Mouse (Mus musculus) frontal cortex, postnatal 36 days (tissue): ENCODE measurements around the gene Mapk8ip1.

Experiments used
- DNase-seq, 2 experiments: peaks; one replicate each; pipeline ENCODE4 v3.0.0; 2022; ENCODE audit warnings: low spot score in 2 of 2

Gene Mapk8ip1

DNA sequence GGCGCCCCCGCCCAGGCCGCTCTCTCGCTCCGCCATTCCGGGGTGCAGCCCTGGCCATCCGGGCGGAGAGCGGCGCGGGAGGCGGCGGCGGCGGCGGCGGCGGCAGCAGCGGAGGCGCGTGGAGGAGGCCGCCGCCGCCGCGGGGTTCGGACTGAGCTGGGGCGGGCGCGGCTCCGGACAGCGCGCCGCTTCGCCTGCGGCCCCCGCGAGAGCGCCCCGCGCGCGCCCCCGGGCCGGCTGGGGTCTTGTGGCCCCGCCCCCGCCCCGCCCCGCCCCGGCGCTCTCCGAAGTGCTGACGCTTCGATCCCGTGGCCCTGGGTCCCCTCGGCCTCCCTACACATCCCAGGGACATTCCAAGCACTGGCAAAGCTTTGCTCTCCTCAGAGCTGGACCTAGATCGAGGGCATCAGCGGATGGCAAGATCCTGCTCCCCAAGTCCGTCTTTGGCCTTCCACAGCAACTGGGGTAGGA lies at the start of gene Mapk8ip1:
Gene Mapk8ip1, minus strand, starts transcription at position 173 of the 471 bp plus-strand sequence.
- no peak for DNase-seq

DNA sequence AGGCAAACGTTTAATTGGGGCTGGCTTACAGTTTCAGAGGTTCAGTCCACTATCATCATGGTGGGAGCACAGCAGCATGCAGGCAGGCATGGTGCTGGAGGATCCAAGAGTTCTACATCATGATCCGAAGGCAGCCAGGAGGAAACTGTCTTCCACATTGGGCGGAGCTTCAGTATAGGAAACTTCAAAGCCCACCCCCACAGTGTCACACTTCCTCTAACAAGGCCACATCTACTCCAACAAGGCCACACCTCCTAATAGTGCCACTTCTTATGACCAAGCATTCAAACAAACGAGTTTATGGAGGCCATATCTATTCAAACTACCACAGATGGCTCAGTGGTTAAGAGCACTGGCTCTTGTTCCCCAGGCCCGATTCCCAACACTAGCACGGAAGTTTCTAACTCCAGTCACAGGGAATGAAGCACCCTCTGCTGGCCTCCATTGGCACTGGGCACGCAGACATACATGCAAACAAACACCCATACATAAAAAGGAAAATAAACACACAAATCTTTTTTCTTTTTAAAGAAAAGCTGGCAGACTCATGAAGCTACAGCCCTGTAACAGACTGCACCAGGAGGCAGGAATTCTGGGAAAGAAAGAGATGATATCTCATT lies 46.2 kb upstream of the Mapk8ip1 start:
- DNase-seq: no peak

GRCm38 (mm10) chr2:92446656-92447055 lies 45.6 kb upstream of the Mapk8ip1 start:
- no peak for DNase-seq

- DNase-seq: no peak
Measured at GRCm38 (mm10) chr2:92445890-92446289, 44.8 kb upstream of the Mapk8ip1 start.

GRCm38 (mm10) chr2:92444376-92444775 lies 43.3 kb upstream of the Mapk8ip1 start:
- DNase-seq: no peak

- no peak for DNase-seq
Measured at GRCm38 (mm10) chr2:92443313-92443712, 42.2 kb upstream of the Mapk8ip1 start.

- peak in 1 of 2 experiments; percentile 85 for DNase-seq
Measured at GRCm38 (mm10) chr2:92442419-92443001, 41.4 kb upstream of the Mapk8ip1 start.

GRCm38 (mm10) chr2:92440432-92440831 lies 39.4 kb upstream of the Mapk8ip1 start:
- no peak for DNase-seq

DNA sequence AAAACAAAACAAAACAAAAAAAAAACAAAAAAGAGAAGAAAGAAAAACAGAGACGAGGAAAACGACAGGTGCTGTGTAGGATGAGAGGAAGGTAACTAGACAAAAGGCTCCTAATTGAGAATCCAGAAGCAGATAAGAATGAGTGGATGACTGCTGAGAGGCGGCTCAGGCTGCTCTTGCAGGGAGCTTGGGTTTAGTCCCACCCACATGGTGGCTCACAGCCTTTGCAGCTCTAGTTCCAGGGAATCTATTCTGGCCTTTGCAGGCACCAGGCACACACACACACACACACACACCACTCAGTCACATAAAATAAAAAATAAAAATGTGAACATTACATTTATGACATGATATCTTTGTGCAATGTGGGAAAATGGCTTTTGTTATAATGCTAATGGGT lies 37.5 kb upstream of the Mapk8ip1 start:
- no peak for DNase-seq

DNA sequence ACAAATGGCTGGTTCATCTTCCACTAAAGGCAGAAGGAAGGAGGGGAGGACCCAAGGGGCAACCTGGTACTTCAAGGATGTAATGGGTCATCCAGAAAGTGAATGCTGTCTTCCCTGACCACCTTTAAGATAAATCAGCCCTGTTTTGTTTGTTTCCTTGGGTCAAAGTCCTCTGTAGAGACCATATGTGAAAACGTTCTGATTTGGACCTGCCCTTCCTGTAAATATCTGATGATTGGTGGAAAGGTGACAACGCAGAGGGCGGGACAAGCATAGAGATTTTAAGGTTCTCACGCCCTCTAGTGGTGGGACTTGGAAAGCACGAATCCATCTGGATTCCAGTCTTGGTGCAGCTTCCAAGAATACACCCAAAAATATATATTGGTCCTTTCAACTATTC lies 36.8 kb upstream of the Mapk8ip1 start:
- peak; percentile 79 to 92 for DNase-seq

GRCm38 (mm10) chr2:92437366-92437765 lies 36.3 kb upstream of the Mapk8ip1 start:
- DNase-seq: no peak

- DNase-seq: no peak
Measured at GRCm38 (mm10) chr2:92435023-92435422, 34.0 kb upstream of the Mapk8ip1 start.

- DNase-seq: no peak
Measured at GRCm38 (mm10) chr2:92434375-92434745, 33.3 kb upstream of the Mapk8ip1 start.

GRCm38 (mm10) chr2:92433578-92434374 lies 32.7 kb upstream of the Mapk8ip1 start, which contains the start of gene Cry2:
Cry2 (minus strand) TSS chr2:92434043.
- peak; percentile 98 to 99 for DNase-seq

DNA sequence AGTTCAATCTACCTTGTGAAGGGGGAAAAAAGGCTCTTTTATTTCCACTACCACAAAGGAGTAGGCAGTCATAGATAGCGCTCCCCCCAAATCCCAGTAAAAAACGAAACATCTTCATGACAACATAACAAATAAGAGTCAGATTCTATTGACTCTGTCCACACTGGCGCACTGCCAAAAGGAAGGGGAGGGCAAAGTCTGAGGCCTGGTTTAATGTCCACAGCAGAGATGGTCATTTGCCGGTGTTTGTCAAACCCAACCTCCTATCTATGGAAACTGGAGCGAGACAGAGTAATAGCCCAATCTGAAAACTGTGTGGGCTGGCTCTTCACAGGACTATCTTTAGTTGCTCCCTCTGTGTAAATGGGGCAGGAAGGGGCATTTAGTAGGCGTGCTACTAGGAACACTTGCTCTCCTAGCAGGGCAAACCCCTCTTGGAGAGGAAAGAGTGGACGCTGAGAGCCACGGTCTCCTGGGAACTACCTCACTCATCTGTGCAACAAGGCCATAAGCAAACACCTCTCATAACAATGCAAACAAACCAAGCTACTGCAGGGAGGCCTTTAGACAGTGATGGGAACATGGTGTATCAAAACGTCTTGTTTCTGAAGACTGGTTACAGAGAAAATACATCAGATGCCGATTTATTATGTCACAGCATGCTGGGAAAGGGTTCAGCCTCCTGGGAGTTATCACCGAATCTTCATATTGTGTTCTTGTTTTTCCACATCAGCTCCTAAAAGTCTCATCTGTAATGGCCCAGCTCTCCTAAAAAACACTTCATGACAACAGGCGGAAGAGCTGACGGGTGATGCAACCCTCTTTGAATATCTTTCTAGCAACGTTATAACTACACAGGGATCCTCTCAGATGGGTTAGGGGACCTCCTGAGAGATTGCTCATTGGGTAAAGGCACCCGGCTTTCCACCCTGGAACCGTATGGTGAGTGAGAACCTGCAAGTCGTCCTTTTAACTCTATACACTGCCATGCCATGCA lies 31.5 kb upstream of the Mapk8ip1 start:
- no peak for DNase-seq

GRCm38 (mm10) chr2:92431611-92432179 lies 30.6 kb upstream of the Mapk8ip1 start:
- no peak for DNase-seq

DNA sequence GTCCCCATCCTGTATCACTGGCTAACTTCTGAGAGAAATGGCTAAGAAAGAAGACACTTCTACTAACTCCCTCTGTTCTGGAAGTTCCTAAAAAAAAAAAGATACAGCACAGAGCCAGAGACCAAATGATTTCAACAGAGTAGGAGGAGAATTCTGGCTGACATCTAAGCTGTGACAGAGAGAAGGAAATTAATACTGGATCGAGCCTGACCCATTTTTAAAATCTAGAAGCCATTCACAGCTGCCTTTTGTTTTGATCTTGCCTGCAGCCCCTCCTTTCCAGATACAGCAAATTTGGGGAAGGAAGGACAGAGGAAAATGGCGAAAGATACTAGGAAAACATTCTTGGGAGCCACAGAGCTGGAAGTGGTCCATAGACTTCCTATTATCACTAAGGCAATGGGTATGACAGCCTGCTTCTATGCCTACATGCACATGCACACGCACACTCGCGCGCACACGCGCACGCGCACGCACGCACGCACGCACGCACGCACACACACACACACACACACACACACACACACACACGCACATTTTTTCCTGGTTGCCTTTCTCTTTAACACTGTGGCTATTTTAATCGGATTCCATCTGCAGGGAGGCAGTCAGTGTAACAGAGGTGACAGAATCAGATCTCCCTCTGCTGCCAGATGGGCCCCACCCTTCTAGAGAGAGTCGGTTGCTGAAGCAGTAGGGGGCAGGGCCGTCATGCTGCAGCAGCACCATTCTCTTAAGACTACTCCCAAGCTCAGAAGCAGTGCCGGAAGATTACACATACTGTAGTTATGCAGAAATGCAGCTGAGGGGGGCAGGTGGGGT lies 29.9 kb upstream of the Mapk8ip1 start:
- DNase-seq: peak; percentile 65 to 81

DNA sequence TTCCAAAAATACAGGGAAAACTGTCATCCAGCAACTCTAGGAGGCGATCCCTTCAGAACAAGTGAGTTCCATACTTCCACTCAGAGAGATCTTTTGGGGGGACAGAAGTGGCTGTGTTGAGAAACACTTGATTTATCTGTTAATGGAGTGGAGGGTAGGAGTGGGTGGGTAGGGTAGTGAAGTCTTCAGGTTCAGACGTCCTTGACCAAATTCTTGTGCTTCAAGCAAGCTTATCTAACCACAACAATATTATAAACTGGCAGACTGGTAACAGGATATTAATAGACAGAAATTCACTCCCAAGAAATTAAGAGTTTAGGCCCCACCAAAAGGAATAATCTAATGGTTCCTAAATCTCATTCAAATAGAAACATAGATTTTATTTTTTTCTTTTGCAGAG lies 29.0 kb upstream of the Mapk8ip1 start:
- no peak for DNase-seq

- DNase-seq: peak; percentile 82 to 92
Measured at GRCm38 (mm10) chr2:92427882-92428281, 26.8 kb upstream of the Mapk8ip1 start.

GRCm38 (mm10) chr2:92426426-92426825 lies 25.4 kb upstream of the Mapk8ip1 start:
- no peak for DNase-seq
